Mouse (Mus musculus) cerebellum, adult 9-11 months (tissue): Measurements from ENCODE around the gene Sst.

Experiments used
- DNase-seq: peaks from one replicate; pipeline ENCODE4 v3.0.0; 2022

Sst gene

GRCm38 (mm10) chr16:23885098-23885497, 5.7 kb downstream of the Sst start:
- no peak for DNase-seq

GRCm38 (mm10) chr16:23855242-23855641, 35.5 kb downstream of the Sst start:
- no peak for DNase-seq

- no peak for DNase-seq
Measured at GRCm38 (mm10) chr16:23849720-23850119, 41.0 kb downstream of the Sst start.

- no peak for DNase-seq
Measured at GRCm38 (mm10) chr16:23849176-23849575, 41.6 kb downstream of the Sst start.

GRCm38 (mm10) chr16:23844622-23845021, 46.1 kb downstream of the Sst start:
- DNase-seq: no peak

GRCm38 (mm10) chr16:23842609-23843008, 48.1 kb downstream of the Sst start:
- DNase-seq: no peak
